Mouse (Mus musculus) limb, embryonic 12.5 days (tissue): Measurements from ENCODE around the gene Olfr1443. TPM values are rescaled to one million over a fixed set of nuclear protein-coding genes. Genes with fewer than 3 reads are reported as not detected.
"Not testable (repeated sequence)": the region's sequence is repeated elsewhere in the genome, so short reads cannot be mapped to it uniquely, and the experiment has no call there.

Experiments
- ATAC-seq: fragments of 200-750 bp; cut with Nextera tagmentation; 2 replicates; pipeline ENCODE4 v1.8.0; 2017; ENCODE audit warnings: low read depth, moderate TSS enrichment; ENCODE audit not compliant: insufficient number of reproducible peaks, insufficient read depth, low FRiP score, low TSS enrichment
- H3K27ac ChIP-seq: fragments of 300-500 bp; sonication (generic); 2 replicates; pipeline ENCODE4 v1.5.1; 2016; ENCODE audit warnings: mild to moderate bottlenecking, moderate library complexity
- H3K27me3 ChIP-seq: fragments of 300-500 bp; sonication (generic); 2 replicates; pipeline ENCODE4 v1.6.1; 2016; ENCODE audit warnings: mild to moderate bottlenecking, moderate library complexity
- H3K36me3 ChIP-seq: fragments of 300-500 bp; sonication (generic); 2 replicates; pipeline ENCODE4 v1.6.1; 2016; ENCODE audit warnings: mild to moderate bottlenecking, moderate library complexity
- H3K4me1 ChIP-seq: fragments of 300-500 bp; sonication (generic); replicated peaks from 2 replicates; pipeline ENCODE4 v1.6.1; 2016
- H3K4me2 ChIP-seq: fragments of 300-500 bp; sonication (generic); 2 replicates; pipeline ENCODE4 v1.6.1; 2016; ENCODE audit warnings: mild to moderate bottlenecking, moderate library complexity
- H3K4me3 ChIP-seq: fragments of 300-500 bp; sonication (generic); replicated peaks from 2 replicates; pipeline ENCODE4 v1.5.1; 2016; ENCODE audit warnings: mild to moderate bottlenecking
- H3K9ac ChIP-seq: fragments of 300-500 bp; sonication (generic); replicated peaks from 2 replicates; pipeline ENCODE4 v1.6.1; 2016; ENCODE audit warnings: mild to moderate bottlenecking, moderate library complexity
- H3K9me3 ChIP-seq: fragments of 300-500 bp; sonication (generic); 2 replicates; pipeline ENCODE4 v1.6.1; 2016; ENCODE audit warnings: mild to moderate bottlenecking, moderate library complexity
- WGBS: fragments of 180-500 bp; shearing (Covaris S2); methylation state at CpG from one replicate; pipeline ENCODE4 v1.1.7; 2016; 5-methylcytosine and 5-hydroxymethylcytosine counted together
- polyA plus RNA-seq: library from polyadenylated mRNA; unstranded; fragments of >200 nt; fragmentation: Nextera tagmentation; extraction: Ambion mirVana; gene quantifications from 2 replicates; pipeline ENCODE4 v1.2.1, GENCODE M21; 2016

The Olfr1443 gene
- polyA plus RNA-seq, 1 experiment from 2014 or later, result not detected

DNA sequence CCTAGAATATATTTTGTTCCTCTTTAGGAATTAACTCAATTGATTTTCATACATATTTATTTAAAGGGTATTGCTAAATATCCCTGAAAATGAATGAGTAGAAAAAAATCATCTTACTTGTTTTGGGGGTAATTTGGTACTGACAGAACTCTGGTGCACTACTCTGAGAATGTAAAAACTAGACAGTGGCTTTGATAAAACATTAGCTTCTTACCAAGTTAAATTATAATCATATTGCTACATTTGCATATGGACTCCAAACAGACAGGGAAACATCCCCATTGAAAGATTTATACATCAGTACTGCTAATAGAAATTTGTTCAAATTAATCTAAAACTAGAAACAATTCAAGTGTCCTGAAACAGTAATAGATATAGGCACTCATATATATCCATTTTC lies 7.3 kb downstream of the Olfr1443 start:
- no peaks in the 10 kb centered on the region for H3K36me3 ChIP-seq

GRCm38 (mm10) chr19:12695590-12695989 lies 17.7 kb downstream of the Olfr1443 start, which contains the start of gene Keg1:
Gene Keg1 (plus strand): TSS chr19:12695786.
- ATAC-seq, result no peak
- Histone ChIP-seq H3K4me3 (no peak within 1 kb of the TSS), H3K27ac (no peak within 1 kb of the TSS), H3K9me3 (no peaks in the 10 kb centered on the region), H3K4me1 (no peaks in the 10 kb centered on the region), H3K4me2 (no peak within 1 kb of the TSS), H3K36me3 (no peaks in the 10 kb centered on the region), H3K27me3 (no peaks in the 10 kb centered on the region), H3K9ac (no peak within 1 kb of the TSS)
- WGBS, result 88% methylated on average over 3 of the region's 3 CpGs

More for the DNA sequence above, 7.3 kb downstream of the Olfr1443 start:
- H3K27ac ChIP-seq, result no peak overlapping the region
- H3K27me3 ChIP-seq, result no peaks in the 10 kb centered on the region
- H3K4me1 ChIP-seq, result no peaks in the 10 kb centered on the region
- H3K9me3 ChIP-seq, result no peaks in the 10 kb centered on the region
- H3K9ac ChIP-seq, result no peak overlapping the region
- H3K4me2 ChIP-seq, result no peak overlapping the region
- no peak for ATAC-seq
- no peak overlapping the region for H3K4me3 ChIP-seq

DNA sequence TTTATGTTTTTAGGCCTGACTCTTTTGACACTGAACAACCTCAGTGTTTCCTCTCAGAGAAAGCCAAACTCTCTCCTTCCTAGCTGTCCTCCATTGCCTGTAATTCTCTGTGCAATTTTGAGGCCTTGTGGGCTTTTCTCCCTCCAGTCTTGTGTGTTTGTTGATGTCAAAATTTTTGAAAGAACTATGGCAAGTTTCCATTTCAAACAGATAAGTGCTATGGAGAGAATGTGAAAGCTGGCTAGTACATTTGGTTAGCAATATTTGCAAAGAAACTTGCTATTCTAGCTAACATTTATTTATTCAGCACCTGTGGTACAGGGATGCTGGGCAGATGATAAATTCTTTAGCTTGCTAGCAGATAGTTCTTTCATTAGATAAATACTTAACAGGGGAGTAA lies 18.3 kb downstream of the Olfr1443 start:
- Histone ChIP-seq H3K27ac (no peak overlapping the region), H3K4me1 (no peaks in the 10 kb centered on the region), H3K9me3 (no peaks in the 10 kb centered on the region), H3K4me3 (no peak overlapping the region), H3K27me3 (no peaks in the 10 kb centered on the region), H3K9ac (no peak overlapping the region), H3K4me2 (no peak overlapping the region), H3K36me3 (no peaks in the 10 kb centered on the region)
- ATAC-seq, result no peak

GRCm38 (mm10) chr19:12708458-12708857 lies 30.5 kb downstream of the Olfr1443 start:
- Histone ChIP-seq H3K9ac (no peak overlapping the region), H3K9me3 (no peaks in the 10 kb centered on the region), H3K27ac (no peak overlapping the region), H3K36me3 (no peaks in the 10 kb centered on the region), H3K4me3 (no peak overlapping the region), H3K4me1 (no peaks in the 10 kb centered on the region), H3K27me3 (no peaks in the 10 kb centered on the region), H3K4me2 (no peak overlapping the region)
- WGBS, result 85% methylated on average over 2 of the region's 2 CpGs
- ATAC-seq, result no peak

GRCm38 (mm10) chr19:12708986-12709385 lies 31.1 kb downstream of the Olfr1443 start:
- no peak overlapping the region for H3K4me2 ChIP-seq
- H3K4me1 ChIP-seq, result no peaks in the 10 kb centered on the region
- no peaks in the 10 kb centered on the region for H3K9me3 ChIP-seq
- no peak overlapping the region for H3K27ac ChIP-seq
- H3K4me3 ChIP-seq, result no peak overlapping the region
- ATAC-seq, result no peak
- H3K27me3 ChIP-seq, result no peaks in the 10 kb centered on the region
- no peak overlapping the region for H3K9ac ChIP-seq
- H3K36me3 ChIP-seq, result no peaks in the 10 kb centered on the region

- Histone ChIP-seq H3K4me2 (no peak overlapping the region), H3K4me3 (no peak overlapping the region), H3K9ac (no peak overlapping the region), H3K4me1 (no peaks in the 10 kb centered on the region), H3K36me3 (no peaks in the 10 kb centered on the region), H3K27me3 (no peaks in the 10 kb centered on the region), H3K9me3 (no peaks in the 10 kb centered on the region), H3K27ac (no peak overlapping the region)
- WGBS, result 86% methylated on average over 6 of the region's 6 CpGs
- no peak for ATAC-seq
These were observed 41.3 kb downstream of the Olfr1443 start for GRCm38 (mm10) chr19:12719189-12719588.

GRCm38 (mm10) chr19:12720463-12720862 lies 42.6 kb downstream of the Olfr1443 start:
- Histone ChIP-seq H3K36me3 (no peaks in the 10 kb centered on the region), H3K27me3 (no peaks in the 10 kb centered on the region), H3K4me1 (no peaks in the 10 kb centered on the region), H3K9me3 (no peaks in the 10 kb centered on the region), H3K9ac (no peak overlapping the region), H3K4me3 (no peak overlapping the region), H3K27ac (no peak overlapping the region), H3K4me2 (no peak overlapping the region)
- WGBS, result 86% methylated on average over 2 of the region's 2 CpGs
- no peak for ATAC-seq

DNA sequence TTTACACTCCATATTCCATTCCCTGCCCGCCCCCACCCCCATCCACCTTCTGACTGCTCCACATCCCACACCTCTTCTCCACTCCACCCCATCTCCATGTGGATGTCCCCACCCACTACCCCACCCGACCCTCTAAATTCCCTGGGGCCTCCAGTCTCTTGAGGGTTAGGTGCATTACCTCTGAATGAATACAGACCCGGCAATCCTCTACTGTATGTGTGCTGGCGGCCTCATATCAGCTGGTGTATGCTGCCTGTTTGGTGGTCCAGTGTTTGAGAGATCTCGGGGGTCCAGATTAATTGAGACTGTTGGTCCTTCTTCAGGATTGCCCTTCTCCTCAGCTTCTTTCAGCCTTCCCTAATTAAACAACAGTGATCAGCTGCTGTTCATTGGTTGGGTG lies 43.0 kb downstream of the Olfr1443 start:
- H3K27ac ChIP-seq, H3K4me1 ChIP-seq, H3K9ac ChIP-seq, H3K4me2 ChIP-seq, H3K27me3 ChIP-seq, H3K9me3 ChIP-seq, H3K4me3 ChIP-seq, ATAC-seq, H3K36me3 ChIP-seq: not testable (repeated sequence)
- WGBS, result 87% methylated on average over 5 of the region's 5 CpGs

- not testable (repeated sequence) for ATAC-seq
- WGBS, result 91% methylated on average over 7 of the region's 7 CpGs
These were observed 43.7 kb downstream of the Olfr1443 start for GRCm38 (mm10) chr19:12721596-12721995.

GRCm38 (mm10) chr19:12722308-12722707 lies 44.4 kb downstream of the Olfr1443 start:
- Histone ChIP-seq H3K9me3 (no peaks in the 10 kb centered on the region), H3K27me3 (no peaks in the 10 kb centered on the region), H3K4me1 (no peaks in the 10 kb centered on the region), H3K4me3 (no peak overlapping the region), H3K9ac (no peak overlapping the region), H3K36me3 (no peaks in the 10 kb centered on the region), H3K27ac (no peak overlapping the region), H3K4me2 (no peak overlapping the region)
- no peak for ATAC-seq
- 83% methylated on average over 2 of the region's 3 CpGs for whole genome bisulfite sequencing

More at GRCm38 (mm10) chr19:12721596-12721995, 43.7 kb downstream of the Olfr1443 start:
- H3K36me3 ChIP-seq, H3K9me3 ChIP-seq, H3K4me1 ChIP-seq, H3K27me3 ChIP-seq, H3K4me3 ChIP-seq, H3K4me2 ChIP-seq, H3K9ac ChIP-seq, H3K27ac ChIP-seq: not testable (repeated sequence)

- no peaks in the 10 kb centered on the region for H3K27me3 ChIP-seq
- no peak overlapping the region for H3K4me3 ChIP-seq
- 78% methylated on average over 1 of the region's 1 CpGs for WGBS
- no peaks in the 10 kb centered on the region for H3K4me1 ChIP-seq
- no peak overlapping the region for H3K4me2 ChIP-seq
- H3K27ac ChIP-seq, result no peak overlapping the region
- H3K9me3 ChIP-seq, result no peaks in the 10 kb centered on the region
- no peaks in the 10 kb centered on the region for H3K36me3 ChIP-seq
- H3K9ac ChIP-seq, result no peak overlapping the region
- ATAC-seq, result no peak
These were observed 47.9 kb downstream of the Olfr1443 start for GRCm38 (mm10) chr19:12725851-12726250.

DNA sequence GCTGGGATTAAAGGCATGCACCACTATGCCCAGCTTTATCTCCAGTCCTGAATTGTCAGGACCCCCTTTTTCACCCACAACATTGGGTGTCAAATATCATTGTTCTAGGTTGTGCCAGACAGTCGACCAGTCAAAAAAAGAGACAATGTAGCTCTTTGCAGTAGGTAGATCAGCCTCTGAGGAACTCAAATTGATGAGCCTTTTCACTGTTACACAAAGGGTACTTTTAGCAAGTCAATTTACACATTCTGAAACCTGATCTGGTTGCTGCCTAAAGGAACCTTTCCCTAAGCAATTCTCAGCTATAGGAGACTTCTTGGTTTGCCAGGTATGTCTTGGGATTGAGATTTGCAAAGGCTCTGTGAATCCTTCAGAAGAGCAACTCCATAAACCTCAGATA lies 53.1 kb downstream of the Olfr1443 start:
- 77% methylated on average over 1 of the region's 1 CpGs for WGBS
- Histone ChIP-seq H3K4me2 (no peak overlapping the region), H3K27ac (no peak overlapping the region), H3K36me3 (no peaks in the 10 kb centered on the region), H3K4me3 (no peak overlapping the region), H3K9ac (no peak overlapping the region), H3K27me3 (no peaks in the 10 kb centered on the region), H3K9me3 (no peaks in the 10 kb centered on the region), H3K4me1 (no peaks in the 10 kb centered on the region)
- no peak for ATAC-seq
